Mouse (Mus musculus): ENCODE data around the gene Prkab2.
A peak's percentile ranks its signal among the peaks of the same experiment; 100 is the strongest.

The Prkab2 gene

GRCm38 (mm10) chr3:97649469-97649868, 8.5 kb upstream of the Prkab2 start:
- no peak for DNase-seq (ENCODE audit: extremely low spot score)

GRCm38 (mm10) chr3:97651604-97652003, 6.4 kb upstream of the Prkab2 start:
- no peak for DNase-seq (ENCODE audit: extremely low spot score)

- no peak for DNase-seq (ENCODE audit: extremely low spot score)
These were observed 4.2 kb upstream of the Prkab2 start for GRCm38 (mm10) chr3:97653781-97654180.

- DNase-seq (ENCODE audit: extremely low spot score): no peak
These were observed 3.1 kb upstream of the Prkab2 start for GRCm38 (mm10) chr3:97654901-97655300.

GRCm38 (mm10) chr3:97658426-97659193, 617 bp downstream of the Prkab2 start:
- DNase-seq (ENCODE audit: extremely low spot score): peak; percentile 17

GRCm38 (mm10) chr3:97659746-97660145, 1.8 kb downstream of the Prkab2 start:
- no peak for DNase-seq (ENCODE audit: extremely low spot score)

GRCm38 (mm10) chr3:97661206-97661605, 3.2 kb downstream of the Prkab2 start:
- DNase-seq (ENCODE audit: extremely low spot score): no peak

- no peak for DNase-seq (ENCODE audit: extremely low spot score)
These were observed 7.5 kb downstream of the Prkab2 start for GRCm38 (mm10) chr3:97665525-97665924.

GRCm38 (mm10) chr3:97666154-97666553, 8.2 kb downstream of the Prkab2 start:
- no peak for DNase-seq (ENCODE audit: extremely low spot score)

GRCm38 (mm10) chr3:97667093-97667675, 9.2 kb downstream of the Prkab2 start:
- no peak for DNase-seq (ENCODE audit: extremely low spot score)

GRCm38 (mm10) chr3:97674644-97675110, 16.7 kb downstream of the Prkab2 start, which contains the start of gene Gm17651:
Gene Gm17651, minus strand, starts transcription at chr3:97674694.
- DNase-seq (ENCODE audit: extremely low spot score): no peak

GRCm38 (mm10) chr3:97676126-97676525, 18.1 kb downstream of the Prkab2 start:
- no peak for DNase-seq (ENCODE audit: extremely low spot score)

GRCm38 (mm10) chr3:97678416-97678815, 20.4 kb downstream of the Prkab2 start:
- no peak for DNase-seq (ENCODE audit: extremely low spot score)

- DNase-seq (ENCODE audit: extremely low spot score): peak; percentile 70
These were observed 22.8 kb downstream of the Prkab2 start for GRCm38 (mm10) chr3:97680631-97681320.

- peak; percentile 84 for DNase-seq (ENCODE audit: extremely low spot score)
These were observed 23.5 kb downstream of the Prkab2 start for GRCm38 (mm10) chr3:97681321-97682158.

GRCm38 (mm10) chr3:97682159-97682502, 24.1 kb downstream of the Prkab2 start:
- no peak for DNase-seq (ENCODE audit: extremely low spot score)

GRCm38 (mm10) chr3:97682576-97682975, 24.6 kb downstream of the Prkab2 start:
- DNase-seq (ENCODE audit: extremely low spot score): no peak

- DNase-seq (ENCODE audit: extremely low spot score): peak; percentile 58
These were observed 25.7 kb downstream of the Prkab2 start for GRCm38 (mm10) chr3:97683560-97684195.

- DNase-seq (ENCODE audit: extremely low spot score): no peak
These were observed 28.6 kb downstream of the Prkab2 start for GRCm38 (mm10) chr3:97686372-97687117.

GRCm38 (mm10) chr3:97689289-97689688, 31.3 kb downstream of the Prkab2 start:
- DNase-seq (ENCODE audit: extremely low spot score): no peak

- peak; percentile 14 for DNase-seq (ENCODE audit: extremely low spot score)
These were observed 32.6 kb downstream of the Prkab2 start for GRCm38 (mm10) chr3:97690590-97690989.

All from embryo, embryonic 9.5 days (tissue).